Mouse (Mus musculus) liver, embryonic 14.5 days (tissue): ENCODE measurements at regions not wholly inside any gene's neighbourhood (a gene's known extent, or its start where the extent isn't known, plus 50 kb on each side); places are given as distances from the start of the nearest gene placed in this dataset.

Experiments
- ATAC-seq: fragments of 200-750 bp; cut with Nextera tagmentation; 2 replicates; pipeline ENCODE4 v1.8.0; 2017; ENCODE audit warnings: moderate number of reproducible peaks, mild to moderate bottlenecking, moderate library complexity; ENCODE audit not compliant: insufficient read depth
- DNase-seq, 3 experiments: peaks; one replicate each; pipeline ENCODE4 v3.0.0-alpha.2; 2012 to 2013; ENCODE audit warnings: low read depth in 3 of 3, low spot score in 3 of 3
- H3K27ac ChIP-seq: fragments of 300-500 bp; sonication (generic); 2 replicates; pipeline ENCODE4 v1.5.1; 2014; ENCODE audit warnings: moderate library complexity, mild to moderate bottlenecking, control low read depth, inconsistent platforms
- H3K27me3 ChIP-seq: fragments of 300-500 bp; sonication (generic); 2 replicates; pipeline ENCODE4 v1.6.1; 2014; ENCODE audit warnings: mild to moderate bottlenecking, low read length, moderate library complexity; ENCODE audit not compliant: control insufficient read depth, insufficient read depth
- H3K36me3 ChIP-seq: fragments of 300-500 bp; sonication (generic); replicated peaks from 2 replicates; pipeline ENCODE4 v1.6.1; 2014; ENCODE audit warnings: low read depth; ENCODE audit not compliant: control insufficient read depth, insufficient read depth
- H3K4me1 ChIP-seq, 2 experiments: fragments of 200-500 bp in 1 of 2; fragments of 300-500 bp in 1 of 2; sonication (generic) in 1 of 2; replicated peaks; 2 replicates each; pipeline ENCODE4 v1.6.1; 2012 to 2014; ENCODE audit warnings: antibody characterized with exemption in 1 of 2, inconsistent platforms in 1 of 2, low read length in 1 of 2; ENCODE audit not compliant: control insufficient read depth in 2 of 2, insufficient read depth in 2 of 2
- H3K4me2 ChIP-seq: fragments of 300-500 bp; sonication (generic); 2 replicates; pipeline ENCODE4 v1.6.1; 2014; ENCODE audit warnings: low read depth, mild to moderate bottlenecking, control low read depth, moderate library complexity
- H3K4me3 ChIP-seq, 2 experiments: fragments of 200-500 bp in 1 of 2; fragments of 300-500 bp in 1 of 2; sonication (generic) in 1 of 2; 2 replicates each; pipeline ENCODE4 v1.5.1; 2012 to 2014; ENCODE audit warnings: low read depth in 2 of 2, low read length in 2 of 2, mild to moderate bottlenecking in 2 of 2, control low read depth in 1 of 2, inconsistent platforms in 1 of 2, moderate library complexity in 1 of 2; ENCODE audit not compliant: insufficient read depth in 1 of 2
- H3K9ac ChIP-seq: fragments of 300-500 bp; sonication (generic); replicated peaks from 2 replicates; pipeline ENCODE4 v1.6.1; 2014; ENCODE audit warnings: mild to moderate bottlenecking, control low read depth, moderate library complexity
- H3K9me3 ChIP-seq: fragments of 300-500 bp; sonication (generic); 2 replicates; pipeline ENCODE4 v1.6.1; 2016; ENCODE audit warnings: low read length, mixed read lengths; ENCODE audit not compliant: control insufficient read depth
- CTCF ChIP-seq: IDR thresholded peaks from 2 replicates; pipeline ENCODE4 v1.5.1; 2016; ENCODE audit warnings: antibody characterized with exemption, low read depth, control low read depth
- EP300 ChIP-seq: IDR thresholded peaks from 2 replicates; pipeline ENCODE4 v1.6.1; 2016; ENCODE audit warnings: antibody characterized with exemption, low read depth
- whole genome bisulfite sequencing: fragments of 180-500 bp; shearing (Covaris S2); extraction: QIAGEN DNeasy Blood & Tissue Kit; methylation state at CpG from one replicate; pipeline ENCODE4 v1.1.7; 2014; ENCODE audit not compliant: insufficient replicate concordance; 5-methylcytosine and 5-hydroxymethylcytosine counted together

DNA sequence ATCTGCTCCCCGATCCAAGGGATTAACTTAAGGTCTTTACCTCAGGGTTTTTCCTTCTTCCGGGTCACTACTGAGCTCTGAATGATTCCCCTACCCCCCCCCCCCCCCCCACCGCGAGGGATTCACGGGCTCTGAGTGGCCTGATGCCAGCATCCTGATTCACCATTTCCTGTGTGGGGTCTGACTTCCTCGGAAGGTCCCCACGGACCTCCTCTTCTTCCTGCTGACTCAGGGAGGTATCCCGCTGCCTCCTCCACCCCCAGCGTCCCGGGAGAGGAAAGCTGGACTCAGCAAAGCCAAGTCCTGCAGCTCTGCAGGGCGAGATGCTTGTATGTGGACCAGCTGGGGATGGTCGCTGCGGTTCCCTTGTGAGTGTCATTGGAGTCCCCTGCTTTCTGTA lies 110.5 kb upstream of the Zfp217 start:
- Histone ChIP-seq H3K36me3 (no peaks in the 10 kb centered on the region), H3K9ac (no peak overlapping the region), H3K27ac (no peak overlapping the region), H3K4me2 (no peak overlapping the region), H3K27me3 (no peaks in the 10 kb centered on the region), H3K9me3 (no peaks in the 10 kb centered on the region), H3K4me3 (no peak overlapping the region), H3K4me1 (no peaks in the 10 kb centered on the region; a peak in 1 of 4 replicates)
- 42% methylated on average over 13 of the region's 13 CpGs for WGBS
- DNase-seq (no peak), ATAC-seq (no peak)
- TF ChIP-seq CTCF = no peak

DNA sequence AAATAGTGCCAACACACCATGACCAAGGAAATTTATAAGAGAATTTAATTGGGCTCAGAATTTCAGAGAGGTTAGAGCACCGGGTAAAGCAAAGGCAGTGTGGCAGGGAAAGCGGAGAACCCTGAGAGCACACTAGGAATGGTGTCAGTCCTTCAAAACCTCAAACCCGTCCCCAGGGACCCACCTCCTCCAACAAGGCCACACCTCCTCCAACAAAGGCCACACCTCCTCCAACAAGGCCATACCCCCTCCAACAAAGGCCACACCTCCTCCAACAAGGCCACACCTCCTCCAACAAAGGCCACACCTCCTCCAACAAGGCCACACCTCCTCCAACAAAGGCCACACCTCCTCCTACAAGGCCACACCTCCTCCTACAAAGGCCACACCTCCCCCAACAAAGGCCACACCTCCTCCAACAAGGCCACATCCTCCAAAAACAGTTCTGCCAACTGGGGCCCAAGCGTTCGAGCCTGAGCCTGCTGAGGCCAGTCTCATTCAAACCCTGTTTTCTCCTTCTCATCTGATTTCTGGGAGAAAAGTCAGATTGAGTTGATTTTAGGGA lies 109.8 kb upstream of the Zfp217 start:
- no peak for DNase-seq
- 74% methylated on average over 5 of the region's 5 CpGs for WGBS

DNA sequence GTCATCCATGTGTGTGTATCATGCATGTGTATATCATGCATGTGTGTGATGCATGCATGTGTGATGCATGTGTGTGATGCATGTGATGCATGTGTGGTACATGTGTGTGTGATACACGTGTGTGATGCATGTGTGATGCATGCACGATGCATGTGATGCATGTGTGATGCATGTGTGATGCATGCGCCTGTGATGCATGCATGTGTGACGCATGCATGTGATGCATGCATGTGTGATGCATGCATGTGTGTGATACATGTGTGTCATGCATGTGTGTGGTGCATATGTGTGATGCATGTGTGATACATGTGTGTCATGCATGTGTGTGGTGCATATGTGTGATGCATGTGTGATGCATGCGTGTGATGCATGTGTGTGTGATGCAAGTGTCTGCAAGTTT lies 108.1 kb upstream of the Zfp217 start:
- Histone ChIP-seq H3K27ac (no peak overlapping the region), H3K9me3 (no peaks in the 10 kb centered on the region), H3K4me1 (peaks cover 0 to 14% of the 10 kb centered on the region in 2 experiments; a peak in 2 of 4 replicates), H3K36me3 (no peaks in the 10 kb centered on the region), H3K4me2 (no peak overlapping the region), H3K27me3 (no peaks in the 10 kb centered on the region), H3K9ac (no peak overlapping the region), H3K4me3 (no peak overlapping the region)
- DNase-seq (no peak), ATAC-seq (no peak)
- TF ChIP-seq EP300 = no peak
- 0 out of 2 replicates have a peak, but pooled peaks have one; percentile 9 for TF ChIP-seq CTCF
- WGBS = 76% methylated on average over 5 of the region's 5 CpGs

More for the DNA sequence above, 109.8 kb upstream of the Zfp217 start:
- Histone ChIP-seq H3K9me3 (no peaks in the 10 kb centered on the region), H3K4me1 (peaks cover 0 to 5% of the 10 kb centered on the region in 2 experiments; a peak in 2 of 4 replicates), H3K27ac (no peak overlapping the region), H3K9ac (no peak overlapping the region), H3K36me3 (no peaks in the 10 kb centered on the region), H3K4me3 (no peak overlapping the region), H3K4me2 (no peak overlapping the region), H3K27me3 (no peaks in the 10 kb centered on the region)
- no peak for ATAC-seq
- TF ChIP-seq CTCF = no peak
- no peak for TF ChIP-seq EP300

DNA sequence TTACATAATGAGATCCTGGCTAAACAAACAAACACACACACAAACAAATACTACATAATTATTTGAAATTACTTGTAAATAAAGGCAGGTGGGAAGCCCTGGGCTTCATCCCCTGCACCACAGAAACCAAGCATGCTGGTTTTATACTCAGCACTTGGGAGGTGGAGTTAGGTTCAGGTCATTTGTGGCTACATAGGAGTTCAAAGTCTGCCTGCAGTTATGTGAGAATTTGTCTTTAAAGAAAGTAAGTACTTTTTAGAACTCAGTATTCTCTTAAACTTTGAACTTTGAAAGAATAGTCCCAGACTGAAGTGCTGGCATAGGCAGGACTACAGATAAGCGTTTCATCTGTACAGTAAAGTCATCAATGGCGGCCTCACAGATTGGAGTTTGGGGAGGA lies 107.6 kb upstream of the Zfp217 start:
- Histone ChIP-seq H3K9me3 (no peaks in the 10 kb centered on the region), H3K9ac (no peak overlapping the region), H3K4me3 (no peak overlapping the region), H3K4me1 (peaks cover 0 to 14% of the 10 kb centered on the region in 2 experiments; a peak in 2 of 4 replicates), H3K27me3 (no peaks in the 10 kb centered on the region), H3K36me3 (no peaks in the 10 kb centered on the region), H3K4me2 (no peak overlapping the region), H3K27ac (no peak overlapping the region)
- ATAC-seq (no peak), DNase-seq (no peak)
- TF ChIP-seq EP300 = no peak
- WGBS = 57% methylated on average over 2 of the region's 2 CpGs

DNA sequence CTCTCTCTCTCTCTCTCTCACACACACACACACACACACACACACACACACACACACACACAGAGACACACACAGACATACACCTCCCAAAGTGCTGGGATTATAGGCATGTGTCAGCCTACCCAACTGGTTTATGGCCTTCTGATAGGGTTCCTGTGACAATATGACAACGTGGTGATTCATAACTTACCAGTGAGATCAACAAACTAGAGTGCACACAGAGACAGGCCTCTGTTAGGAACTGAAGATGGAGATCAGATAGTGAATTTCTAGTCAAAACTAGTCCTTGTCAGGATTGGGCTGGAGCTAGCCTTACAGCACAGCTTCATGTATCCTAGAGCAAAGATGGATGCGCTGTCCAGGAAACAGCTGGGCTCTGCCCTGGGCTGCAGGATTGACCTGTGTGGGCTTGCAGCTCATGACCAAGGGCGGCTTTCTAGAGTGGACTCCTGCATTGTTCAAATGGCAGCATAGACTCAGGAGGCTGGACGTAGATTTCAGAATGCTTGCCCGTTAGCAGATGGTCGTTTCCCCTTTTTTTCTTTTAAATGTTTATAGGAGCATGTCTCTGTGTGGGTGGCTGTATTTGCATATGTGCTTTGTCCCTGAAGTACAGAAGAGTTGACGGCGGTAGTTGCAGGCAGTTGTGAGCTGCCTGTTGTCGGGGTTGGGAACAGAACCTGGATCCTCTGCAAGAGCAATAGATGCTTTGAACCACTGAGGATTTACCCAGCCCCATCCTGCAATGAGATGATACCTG lies 106.0 kb upstream of the Zfp217 start:
- no peaks in the 10 kb centered on the region for H3K9me3 ChIP-seq
- TF ChIP-seq CTCF (no peak), EP300 (no peak)
- 57% methylated on average over 9 of the region's 9 CpGs for WGBS
- no peaks in the 10 kb centered on the region for H3K36me3 ChIP-seq
- no peak for DNase-seq
- H3K4me3 ChIP-seq = no peak overlapping the region
- ATAC-seq = no peak
- H3K4me1 ChIP-seq = peaks cover 0 to 14% of the 10 kb centered on the region in 2 experiments; a peak in 2 of 4 replicates
- no peak overlapping the region for H3K9ac ChIP-seq
- H3K27ac ChIP-seq = no peak overlapping the region
- H3K4me2 ChIP-seq = no peak overlapping the region
- H3K27me3 ChIP-seq = no peaks in the 10 kb centered on the region
